Mouse (Mus musculus) bone marrow, adult 2 months (tissue): ENCODE measurements around the gene Tsc22d4.

ENCODE experiments used
- CTCF ChIP-seq: fragments of 200-500 bp; IDR thresholded peaks from 2 replicates; pipeline ENCODE4 v1.5.1; 2011; ENCODE audit warnings: low read length, control low read depth; ENCODE audit not compliant: control insufficient read depth, insufficient read depth
- POLR2A ChIP-seq: fragments of 200-500 bp; IDR thresholded peaks from 2 replicates; pipeline ENCODE4 v1.6.1; 2011; ENCODE audit warnings: low read depth, mild to moderate bottlenecking, control low read depth, low read length, borderline replicate concordance; ENCODE audit not compliant: control insufficient read depth

DNA sequence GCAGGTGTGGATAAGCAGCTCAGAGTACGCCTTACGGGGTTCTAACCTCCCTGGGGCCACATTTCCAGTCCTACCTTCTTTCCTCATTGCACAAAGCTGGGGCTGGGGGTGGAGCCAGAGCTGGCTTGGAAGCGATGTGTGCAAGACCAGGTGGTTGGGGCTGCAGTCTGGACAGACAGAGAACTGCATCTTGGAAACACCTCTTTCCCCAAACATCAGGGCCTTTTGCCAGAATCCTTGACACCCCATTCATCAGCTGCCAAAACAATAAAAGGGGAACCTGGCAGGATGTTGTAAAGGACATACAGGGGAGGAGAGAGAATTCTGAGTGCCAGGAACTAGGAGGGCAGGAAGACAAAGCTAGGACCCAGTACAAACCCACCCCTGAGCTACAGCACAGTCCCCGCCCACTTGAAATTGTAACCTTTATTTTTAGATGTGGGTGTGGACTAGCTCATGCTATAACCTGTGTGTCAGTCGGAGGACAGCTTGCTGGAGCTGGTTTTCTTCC is 30.9 kb downstream of the Tsc22d4 start:
- TF ChIP-seq CTCF = no peak
- no peak for TF ChIP-seq POLR2A
